Mouse (Mus musculus) heart, postnatal 0 days (tissue): ENCODE results near the gene Mvp.

Source experiments
- CTCF ChIP-seq: IDR thresholded peaks from 2 replicates; pipeline ENCODE4 v1.5.1; 2016; ENCODE audit warnings: antibody characterized with exemption, control low read depth, low read depth
- EP300 ChIP-seq: IDR thresholded peaks from 2 replicates; pipeline ENCODE4 v1.6.1; 2016; ENCODE audit warnings: antibody characterized with exemption, low read depth

- TF ChIP-seq CTCF (no peak), EP300 (no peak)
Observed at GRCm38 (mm10) chr7:126959780-126960179, 54.6 kb downstream of the Mvp start.
